Mouse (Mus musculus) heart, embryonic 15.5 days (tissue): ENCODE data around the gene Engase. TPM values are rescaled to one million over a fixed set of nuclear protein-coding genes. Genes with fewer than 3 reads are reported as not detected.

ENCODE experiments used
- ATAC-seq: fragments of 200-750 bp; cut with Nextera tagmentation; replicated peaks from 2 replicates; pipeline ENCODE4 v1.8.0; 2017; ENCODE audit warnings: low read depth, moderate TSS enrichment; ENCODE audit not compliant: insufficient number of reproducible peaks, insufficient read depth, low FRiP score
- H3K27ac ChIP-seq: fragments of 300-500 bp; sonication (generic); 2 replicates; pipeline ENCODE4 v1.5.1; 2015; ENCODE audit warnings: mild to moderate bottlenecking, inconsistent platforms
- H3K27me3 ChIP-seq: fragments of 300-500 bp; sonication (generic); 2 replicates; pipeline ENCODE4 v1.6.1; 2015; ENCODE audit warnings: inconsistent platforms
- H3K36me3 ChIP-seq: fragments of 300-500 bp; sonication (generic); 2 replicates; pipeline ENCODE4 v1.6.1; 2015; ENCODE audit warnings: mild to moderate bottlenecking, inconsistent platforms
- H3K4me1 ChIP-seq: fragments of 300-500 bp; sonication (generic); replicated peaks from 2 replicates; pipeline ENCODE4 v1.6.1; 2015; ENCODE audit warnings: inconsistent platforms
- H3K4me2 ChIP-seq: fragments of 300-500 bp; sonication (generic); 2 replicates; pipeline ENCODE4 v1.6.1; 2015; ENCODE audit warnings: inconsistent platforms, mild to moderate bottlenecking, moderate library complexity
- H3K4me3 ChIP-seq: fragments of 300-500 bp; sonication (generic); 2 replicates; pipeline ENCODE4 v1.5.1; 2015; ENCODE audit warnings: mild to moderate bottlenecking, inconsistent platforms
- H3K9ac ChIP-seq: fragments of 300-500 bp; sonication (generic); 2 replicates; pipeline ENCODE4 v1.6.1; 2015; ENCODE audit warnings: mild to moderate bottlenecking, inconsistent platforms
- H3K9me3 ChIP-seq: fragments of 300-500 bp; sonication (generic); replicated peaks from 2 replicates; pipeline ENCODE4 v1.6.1; 2016; ENCODE audit warnings: inconsistent platforms
- WGBS: fragments of 180-500 bp; shearing (Covaris S2); methylation state at CpG from one replicate; pipeline ENCODE4 v1.1.7; 2015; ENCODE audit warnings: mixed read lengths; 5-methylcytosine and 5-hydroxymethylcytosine counted together
- polyA plus RNA-seq: library from polyadenylated mRNA; unstranded; fragments of >200 nt; fragmentation: Nextera tagmentation; extraction: Ambion mirVana; gene quantifications from 2 replicates; pipeline ENCODE4 v1.2.1, GENCODE M21; 2015

The Engase gene
- polyA plus RNA-seq, 1 experiment from 2014 or later, result 4.1 TPM

DNA sequence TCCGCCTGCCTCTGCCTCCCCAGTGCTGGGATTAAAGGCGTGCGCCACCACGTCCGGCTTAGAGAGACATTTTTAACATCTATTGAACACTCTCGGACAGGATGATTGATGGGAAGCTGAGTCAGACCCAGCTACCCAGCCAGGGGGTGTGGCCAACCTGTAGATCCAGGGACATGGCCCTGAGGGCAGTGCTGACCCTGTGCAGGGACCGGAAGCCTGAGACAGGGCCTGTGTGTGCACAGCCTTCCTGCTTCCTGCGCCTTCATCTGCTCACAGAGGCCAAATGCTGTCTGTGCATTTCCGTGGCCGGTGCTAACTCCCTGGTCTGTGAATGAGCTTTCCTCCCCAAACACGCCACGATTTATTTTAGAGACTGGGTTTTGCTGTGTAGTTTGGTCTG is 3.1 kb downstream of the Engase start:
- H3K4me1 ChIP-seq, result peaks cover 6% of the 10 kb centered on the region
- no peak overlapping the region for H3K4me2 ChIP-seq
- no peak overlapping the region for H3K9ac ChIP-seq
- H3K27me3 ChIP-seq, result no peaks in the 10 kb centered on the region
- ATAC-seq, result no peak
- H3K27ac ChIP-seq, result no peak overlapping the region
- 65% methylated on average over 12 of the region's 12 CpGs for WGBS
- no peak overlapping the region for H3K4me3 ChIP-seq
- H3K9me3 ChIP-seq, result no peaks in the 10 kb centered on the region
- H3K36me3 ChIP-seq, result no peaks in the 10 kb centered on the region; the same call in 1 of the 2 replicates

DNA sequence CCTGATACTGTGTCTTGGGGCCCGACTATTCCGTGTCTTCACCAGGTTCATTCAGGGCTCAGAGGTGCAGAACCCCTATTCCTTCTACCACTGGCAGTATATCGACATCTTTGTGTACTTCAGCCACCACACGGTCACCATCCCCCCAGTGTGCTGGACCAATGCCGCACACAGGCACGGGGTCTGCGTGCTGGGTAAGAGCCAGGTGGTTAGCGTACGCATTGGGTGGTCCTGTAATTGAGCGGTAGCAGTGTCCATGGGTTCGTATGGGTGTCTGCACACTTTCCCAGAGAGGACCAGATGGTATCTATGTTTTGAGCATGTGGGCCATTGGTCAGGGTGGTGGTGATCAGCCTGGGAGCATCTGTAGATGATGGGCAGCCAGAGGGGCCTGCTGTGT is 4.6 kb downstream of the Engase start:
- H3K27me3 ChIP-seq, result no peaks in the 10 kb centered on the region
- H3K4me3 ChIP-seq, result no peak overlapping the region
- H3K9me3 ChIP-seq, result no peaks in the 10 kb centered on the region
- no peaks in the 10 kb centered on the region; the same call in 1 of the 2 replicates for H3K36me3 ChIP-seq
- no peak overlapping the region for H3K4me2 ChIP-seq
- no peak for ATAC-seq
- no peak overlapping the region for H3K9ac ChIP-seq
- 95% methylated on average over 11 of the region's 11 CpGs for WGBS
- H3K4me1 ChIP-seq, result peaks cover 6% of the 10 kb centered on the region
- no peak overlapping the region for H3K27ac ChIP-seq

- Histone ChIP-seq H3K27me3 (no peaks in the 10 kb centered on the region), H3K27ac (no peak overlapping the region), H3K36me3 (no peaks in the 10 kb centered on the region; the same call in 1 of the 2 replicates), H3K4me3 (no peak overlapping the region), H3K9ac (no peak overlapping the region), H3K4me1 (peaks cover 6% of the 10 kb centered on the region), H3K9me3 (no peaks in the 10 kb centered on the region), H3K4me2 (no peak overlapping the region)
- ATAC-seq, result no peak
- WGBS, result 83% methylated on average over 14 of the region's 14 CpGs
These were observed 5.1 kb downstream of the Engase start for GRCm38 (mm10) chr11:118481751-118482150.

GRCm38 (mm10) chr11:118484169-118484568 is 7.5 kb downstream of the Engase start:
- no peaks in the 10 kb centered on the region for H3K4me1 ChIP-seq
- H3K27ac ChIP-seq, result no peak overlapping the region
- 79% methylated on average over 8 of the region's 8 CpGs for WGBS
- H3K27me3 ChIP-seq, result 0 out of 2 replicates have a peak, but pooled peaks cover 4% of the 10 kb centered on the region
- H3K4me3 ChIP-seq, result no peak overlapping the region
- no peak overlapping the region for H3K4me2 ChIP-seq
- no peak overlapping the region for H3K9ac ChIP-seq
- no peaks in the 10 kb centered on the region; the same call in 1 of the 2 replicates for H3K36me3 ChIP-seq
- H3K9me3 ChIP-seq, result no peaks in the 10 kb centered on the region
- no peak for ATAC-seq

DNA sequence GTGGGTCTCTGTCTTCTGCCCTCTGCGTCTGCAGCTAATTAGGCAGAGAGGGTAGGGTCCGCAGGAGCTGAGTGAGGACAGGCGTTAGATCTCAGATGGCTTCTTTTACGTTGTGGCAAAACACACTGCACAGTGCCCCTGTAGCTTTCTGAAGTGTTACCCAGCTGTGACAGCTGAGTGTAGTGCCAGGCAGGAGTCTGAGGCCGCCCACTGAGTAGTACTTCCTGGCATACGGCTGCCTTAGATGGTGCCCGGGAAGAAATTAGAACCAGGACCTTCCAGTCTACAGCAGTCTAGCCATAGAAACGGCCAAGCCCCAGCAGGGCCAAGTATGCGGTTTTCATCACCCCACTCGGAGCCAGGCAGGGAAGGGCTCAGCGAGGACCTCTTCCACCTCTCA is 8.7 kb downstream of the Engase start:
- Histone ChIP-seq H3K4me3 (no peak overlapping the region), H3K9me3 (no peaks in the 10 kb centered on the region), H3K27me3 (peaks cover 7% of the 10 kb centered on the region), H3K9ac (no peak overlapping the region), H3K4me2 (no peak overlapping the region), H3K4me1 (no peaks in the 10 kb centered on the region), H3K36me3 (no peaks in the 10 kb centered on the region; the same call in 1 of the 2 replicates), H3K27ac (no peak overlapping the region)
- 64% methylated on average over 11 of the region's 11 CpGs for WGBS
- ATAC-seq, result no peak

DNA sequence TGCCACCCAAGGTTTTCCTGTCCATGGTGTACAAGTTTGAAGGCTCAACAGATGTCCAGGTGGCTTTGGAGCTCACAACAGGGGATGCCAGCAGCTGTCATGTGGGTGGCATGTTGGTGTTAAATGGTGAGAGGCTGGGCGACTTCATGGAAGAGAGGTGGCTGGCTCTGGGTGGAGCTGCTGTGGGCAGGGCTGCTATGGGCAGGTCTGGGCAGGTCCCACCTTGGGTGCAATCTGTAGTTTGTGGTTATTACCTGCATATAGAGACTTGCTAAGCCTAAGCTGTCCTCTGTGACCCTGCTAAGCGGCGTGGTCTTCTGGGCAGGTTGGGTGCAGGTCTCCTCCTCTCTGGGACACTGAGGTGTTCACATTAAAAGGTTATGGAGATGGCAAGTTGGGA is 9.2 kb downstream of the Engase start:
- Histone ChIP-seq H3K9ac (no peak overlapping the region), H3K9me3 (no peaks in the 10 kb centered on the region), H3K4me2 (no peak overlapping the region), H3K4me1 (0 out of 2 replicates have a peak, but pooled peaks cover 3% of the 10 kb centered on the region), H3K27me3 (peaks cover 11% of the 10 kb centered on the region), H3K36me3 (no peaks in the 10 kb centered on the region; the same call in 1 of the 2 replicates), H3K27ac (no peak overlapping the region), H3K4me3 (no peak overlapping the region)
- 77% methylated on average over 3 of the region's 3 CpGs for WGBS
- no peak for ATAC-seq

GRCm38 (mm10) chr11:118486281-118486680 is 9.7 kb downstream of the Engase start:
- no peak overlapping the region for H3K4me2 ChIP-seq
- no peak for ATAC-seq
- no peaks in the 10 kb centered on the region for H3K9me3 ChIP-seq
- no peaks in the 10 kb centered on the region; the same call in 1 of the 2 replicates for H3K36me3 ChIP-seq
- WGBS, result 78% methylated on average over 6 of the region's 6 CpGs
- H3K4me1 ChIP-seq, result 0 out of 2 replicates have a peak, but pooled peaks cover 4% of the 10 kb centered on the region
- H3K27me3 ChIP-seq, result peaks cover 13% of the 10 kb centered on the region
- no peak overlapping the region for H3K9ac ChIP-seq
- no peak overlapping the region for H3K4me3 ChIP-seq
- H3K27ac ChIP-seq, result no peak overlapping the region

DNA sequence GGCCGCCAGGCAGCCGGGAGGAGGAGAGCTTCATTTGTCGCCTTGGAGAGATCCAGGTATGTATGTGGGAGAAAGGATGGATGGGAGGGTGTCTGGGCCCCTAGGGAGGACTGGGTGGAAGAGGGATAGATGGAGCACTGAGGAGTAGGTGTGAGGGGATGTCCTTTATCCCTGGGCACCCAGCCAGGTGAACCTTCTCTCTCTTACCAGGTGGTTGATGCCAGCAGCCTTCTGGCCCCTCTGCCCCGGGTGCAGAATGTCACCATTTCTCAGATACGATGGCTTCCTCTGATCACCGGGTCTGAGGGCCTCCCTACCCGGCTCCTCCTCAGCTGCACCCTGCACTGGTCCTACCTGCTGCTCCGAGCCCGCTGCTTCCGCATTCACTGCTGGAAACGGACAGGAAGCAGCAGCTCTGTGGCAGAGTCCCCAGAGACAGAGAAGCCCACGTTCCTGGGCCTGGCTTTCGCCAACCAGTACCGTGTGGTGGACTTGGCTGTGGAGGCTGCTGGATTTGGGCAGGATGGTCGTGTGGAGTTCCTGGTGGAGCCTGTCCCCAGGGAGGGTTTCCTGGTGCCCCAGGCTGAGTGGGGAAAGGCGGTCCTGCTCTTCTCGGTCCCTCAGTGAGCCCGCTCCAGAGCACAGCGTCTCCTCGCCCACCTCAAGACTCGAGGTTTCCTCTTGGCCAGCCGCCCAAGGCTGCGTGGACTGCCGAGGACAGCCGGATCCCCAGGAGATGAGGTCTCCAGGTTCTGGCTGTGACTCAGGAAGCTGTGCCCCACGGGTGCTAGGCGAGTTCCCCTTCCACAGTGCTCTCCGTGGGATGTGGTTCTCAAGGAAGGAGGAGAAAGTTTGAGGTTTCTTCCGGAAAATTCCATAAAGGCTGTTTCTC is 10.5 kb downstream of the Engase start:
- H3K9me3 ChIP-seq, result no peaks in the 10 kb centered on the region
- 81% methylated on average over 29 of the region's 29 CpGs for WGBS
- ATAC-seq, result no peak
- H3K27ac ChIP-seq, result no peak overlapping the region
- no peaks in the 10 kb centered on the region; the same call in 1 of the 2 replicates for H3K36me3 ChIP-seq
- H3K4me2 ChIP-seq, result no peak overlapping the region
- no peak overlapping the region for H3K9ac ChIP-seq
- peaks cover 16% of the 10 kb centered on the region for H3K27me3 ChIP-seq
- H3K4me1 ChIP-seq, result 0 out of 2 replicates have a peak, but pooled peaks cover 4% of the 10 kb centered on the region
- no peak overlapping the region for H3K4me3 ChIP-seq

GRCm38 (mm10) chr11:118488191-118488906 is 11.7 kb downstream of the Engase start:
- 64% methylated on average over 8 of the region's 8 CpGs for WGBS
- H3K27me3 ChIP-seq, result peaks cover 16% of the 10 kb centered on the region
- H3K4me1 ChIP-seq, result 0 out of 2 replicates have a peak, but pooled peaks cover 4% of the 10 kb centered on the region
- ATAC-seq, result no peak
- no peak overlapping the region for H3K4me3 ChIP-seq
- H3K4me2 ChIP-seq, result no peak overlapping the region
- no peak overlapping the region for H3K9ac ChIP-seq
- H3K9me3 ChIP-seq, result no peaks in the 10 kb centered on the region
- H3K36me3 ChIP-seq, result no peaks in the 10 kb centered on the region; the same call in 1 of the 2 replicates
- H3K27ac ChIP-seq, result no peak overlapping the region

DNA sequence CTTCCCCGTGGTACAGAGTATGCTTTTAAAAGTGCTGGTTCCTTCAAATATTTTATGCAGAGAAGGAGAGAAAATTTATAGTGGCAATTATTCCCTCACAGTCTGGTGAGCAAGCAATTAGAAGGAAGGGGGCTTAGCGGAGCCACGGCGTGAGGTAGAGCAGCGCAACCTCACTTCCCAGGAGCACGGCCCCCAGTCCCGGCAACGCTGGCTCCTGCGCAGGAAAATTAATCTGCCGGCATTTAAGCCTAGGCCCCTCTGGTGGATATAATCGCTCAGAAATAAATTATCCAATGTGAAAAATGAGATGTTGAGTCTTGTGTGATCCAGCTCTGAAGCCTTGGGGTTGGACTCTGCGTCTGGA is 12.3 kb downstream of the Engase start:
- H3K4me2 ChIP-seq, result no peak overlapping the region
- no peaks in the 10 kb centered on the region for H3K9me3 ChIP-seq
- no peak overlapping the region for H3K27ac ChIP-seq
- H3K4me1 ChIP-seq, result 0 out of 2 replicates have a peak, but pooled peaks cover 4% of the 10 kb centered on the region
- H3K36me3 ChIP-seq, result no peaks in the 10 kb centered on the region; the same call in 1 of the 2 replicates
- no peak for ATAC-seq
- no peak overlapping the region for H3K4me3 ChIP-seq
- no peak overlapping the region for H3K9ac ChIP-seq
- peaks cover 16% of the 10 kb centered on the region for H3K27me3 ChIP-seq
- 79% methylated on average over 12 of the region's 12 CpGs for WGBS

DNA sequence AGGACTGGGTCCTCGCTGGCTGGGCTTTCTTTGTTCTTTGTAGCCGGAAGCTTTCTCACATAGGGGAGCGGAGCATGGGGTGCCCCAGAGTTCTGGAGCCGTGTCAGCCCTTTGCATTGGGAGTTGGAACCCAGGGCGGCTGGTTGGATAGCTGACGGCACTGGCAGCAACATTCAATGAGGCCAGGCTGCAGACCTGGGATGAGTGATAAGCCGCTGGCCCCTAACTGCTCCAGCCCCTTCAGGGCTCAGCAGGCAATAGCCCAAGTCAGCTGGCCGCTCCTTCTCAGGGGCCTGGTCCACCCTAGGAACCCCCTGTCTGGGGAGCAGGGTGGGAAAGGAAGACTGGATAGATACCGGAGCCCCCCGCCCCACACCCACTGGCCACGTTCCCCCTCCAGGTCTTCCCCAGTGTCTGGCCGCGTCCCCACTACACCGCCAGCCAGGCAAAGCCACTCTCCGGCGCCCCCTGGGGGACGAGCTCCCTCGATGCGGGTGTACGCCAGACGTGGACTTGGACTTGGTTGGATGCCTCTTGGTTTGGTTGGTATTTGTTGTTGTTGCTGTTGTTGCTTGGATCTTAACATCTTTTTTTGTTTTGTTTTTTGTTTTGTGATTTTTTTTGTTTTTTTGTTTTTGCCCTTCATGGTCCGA is 14.1 kb downstream of the Engase start:
- Histone ChIP-seq H3K27me3 (peaks cover 16% of the 10 kb centered on the region), H3K4me3 (peak overlapping the region; percentile 25), H3K4me2 (peak overlapping the region; percentile 53), H3K9ac (no peak overlapping the region), H3K27ac (no peak overlapping the region), H3K9me3 (no peaks in the 10 kb centered on the region), H3K36me3 (no peaks in the 10 kb centered on the region), H3K4me1 (0 out of 2 replicates have a peak, but pooled peaks cover 4% of the 10 kb centered on the region)
- 0 out of 2 replicates have a peak, but pooled peaks have one; percentile 18 for ATAC-seq
- WGBS, result 15% methylated on average over 22 of the region's 22 CpGs
